Mouse (Mus musculus) cortical plate, adult 2 months (tissue): ENCODE data around the gene Stox2.

Experiments
- CTCF ChIP-seq: fragments of 200-500 bp; IDR thresholded peaks from 2 replicates; pipeline ENCODE4 v1.5.1; 2011; ENCODE audit warnings: mild to moderate bottlenecking, control low read depth, low read length; ENCODE audit not compliant: insufficient read depth; ENCODE audit errors: extremely low read depth
- POLR2A ChIP-seq: fragments of 200-500 bp; IDR thresholded peaks from 2 replicates; pipeline ENCODE4 v1.6.1; 2011; ENCODE audit warnings: mild to moderate bottlenecking, low read length, control low read depth; ENCODE audit not compliant: insufficient read depth; ENCODE audit errors: extremely low read depth

GRCm38 (mm10) chr8:47260751-47261474, 185.2 kb downstream of the Stox2 start:
- TF ChIP-seq POLR2A (no peak), CTCF (no peak)
